Mouse (Mus musculus) C2C12 (cell line): ENCODE data around the gene Ube2q2. TPM values are rescaled to one million over a fixed set of nuclear protein-coding genes. Genes with fewer than 3 reads are reported as not detected.

ENCODE experiments used
- H3K27me3 ChIP-seq: one replicate; pipeline ENCODE4 v1.6.1; 2011; ENCODE audit not compliant: control insufficient read depth, insufficient read depth, insufficient read length
- H3K36me3 ChIP-seq: one replicate; pipeline ENCODE4 v1.6.1; 2011; ENCODE audit not compliant: control insufficient read depth, insufficient read depth
- H3K4me3 ChIP-seq: one replicate; pipeline ENCODE4 v1.5.1; 2011; ENCODE audit warnings: mild to moderate bottlenecking, control low read depth; ENCODE audit not compliant: poor library complexity, insufficient read depth, severe bottlenecking
- H3K79me2 ChIP-seq: one replicate; pipeline ENCODE4 v1.6.1; 2011; ENCODE audit not compliant: control insufficient read depth, insufficient read depth
- H3K79me3 ChIP-seq: one replicate; pipeline ENCODE4 v1.6.1; 2011; ENCODE audit warnings: low read depth, control low read depth
- H3ac ChIP-seq: one replicate; pipeline ENCODE3; 2011; ENCODE audit warnings: low read depth; ENCODE audit not compliant: control insufficient read depth, insufficient read length
- CEBPB ChIP-seq: IDR thresholded peaks from one replicate; pipeline ENCODE4 v1.6.1; 2011; ENCODE audit warnings: low read depth, mild to moderate bottlenecking, control low read depth, moderate library complexity
- CTCF ChIP-seq: IDR thresholded peaks from one replicate; pipeline ENCODE4 v1.5.1; 2011; ENCODE audit not compliant: control insufficient read depth, insufficient read depth, insufficient read length
- FOSL1 ChIP-seq: IDR thresholded peaks from one replicate; pipeline ENCODE4 v1.8.0; 2011; ENCODE audit warnings: mild to moderate bottlenecking, low read length; ENCODE audit not compliant: poor library complexity, insufficient read depth, severe bottlenecking
- MAX ChIP-seq: IDR thresholded peaks from one replicate; pipeline ENCODE4 v1.6.1; 2011; ENCODE audit warnings: mild to moderate bottlenecking, control low read depth
- MYOD1 ChIP-seq: IDR thresholded peaks from one replicate; pipeline ENCODE4 v1.6.1; 2011; ENCODE audit warnings: low read depth; ENCODE audit not compliant: control insufficient read depth, insufficient read length
- MYOG ChIP-seq: IDR thresholded peaks from one replicate; pipeline ENCODE4 v1.6.1; 2011; ENCODE audit not compliant: control insufficient read depth, insufficient read length; ENCODE audit errors: extremely low read depth
- USF1 ChIP-seq: IDR thresholded peaks from one replicate; pipeline ENCODE4 v1.6.1; 2011; ENCODE audit warnings: low read depth, mild to moderate bottlenecking, control low read depth, moderate library complexity
- polyA plus RNA-seq: library from polyadenylated mRNA; unstranded; fragments of >200 nt; fragmentation: generic; extraction: Trizol; gene quantifications from one replicate; pipeline ENCODE4 v1.2.1, GENCODE M21; 2012; ENCODE audit warnings: missing spikeins

Gene Ube2q2
- polyA plus RNA-seq, 1 experiment = 6.3 TPM

GRCm38 (mm10) chr9:55136576-55136975 lies 12.1 kb upstream of the Ube2q2 start:
- Histone ChIP-seq H3K79me2 (no peaks in the 10 kb centered on the region), H3K36me3 (no peaks in the 10 kb centered on the region), H3K79me3 (no peaks in the 10 kb centered on the region), H3ac (no peak overlapping the region), H3K27me3 (no peaks in the 10 kb centered on the region), H3K4me3 (no peak overlapping the region)
- TF ChIP-seq MYOG (no peak), MYOD1 (no peak), MAX (no peak), CEBPB (no peak), CTCF (no peak), FOSL1 (no peak), USF1 (no peak)

- no peaks in the 10 kb centered on the region for H3K79me3 ChIP-seq
- TF ChIP-seq CEBPB = no peak
Measured at GRCm38 (mm10) chr9:55137112-55137511, 11.5 kb upstream of the Ube2q2 start.

GRCm38 (mm10) chr9:55139958-55140357 lies 8.7 kb upstream of the Ube2q2 start:
- no peaks in the 10 kb centered on the region for H3K27me3 ChIP-seq
- H3K79me3 ChIP-seq = no peaks in the 10 kb centered on the region
- no peak overlapping the region for H3ac ChIP-seq
- H3K36me3 ChIP-seq = no peaks in the 10 kb centered on the region
- H3K79me2 ChIP-seq = no peaks in the 10 kb centered on the region
- H3K4me3 ChIP-seq = no peak overlapping the region
- TF ChIP-seq CEBPB = no peak
- TF ChIP-seq MYOG = no peak
- TF ChIP-seq MAX = no peak
- TF ChIP-seq USF1 = no peak
- TF ChIP-seq MYOD1 = no peak
- no peak for TF ChIP-seq CTCF

More at GRCm38 (mm10) chr9:55137112-55137511, 11.5 kb upstream of the Ube2q2 start:
- Histone ChIP-seq H3K4me3 (no peak overlapping the region), H3K79me2 (no peaks in the 10 kb centered on the region), H3ac (no peak overlapping the region), H3K27me3 (no peaks in the 10 kb centered on the region), H3K36me3 (no peaks in the 10 kb centered on the region)

GRCm38 (mm10) chr9:55149499-55150278 lies 1.0 kb downstream of the Ube2q2 start:
- H3K27me3 ChIP-seq = no peaks in the 10 kb centered on the region
- TF ChIP-seq MYOG (no peak), MAX (no peak), USF1 (no peak)
- peaks cover 4% of the 10 kb centered on the region for H3K36me3 ChIP-seq
- peaks cover 49% of the 10 kb centered on the region for H3K79me2 ChIP-seq
- H3ac ChIP-seq = peak overlapping the region; percentile 80
- peak overlapping the region; percentile 80 for H3K4me3 ChIP-seq
- H3K79me3 ChIP-seq = peaks cover 38% of the 10 kb centered on the region

GRCm38 (mm10) chr9:55150279-55150726 lies 1.6 kb downstream of the Ube2q2 start:
- Histone ChIP-seq H3ac (peak overlapping the region; percentile 80), H3K4me3 (peak overlapping the region; percentile 80), H3K36me3 (peaks cover 4% of the 10 kb centered on the region), H3K27me3 (no peaks in the 10 kb centered on the region), H3K79me3 (peaks cover 38% of the 10 kb centered on the region), H3K79me2 (peaks cover 55% of the 10 kb centered on the region)
- TF ChIP-seq MYOG (no peak), MAX (no peak), CEBPB (no peak), MYOD1 (no peak), CTCF (no peak), FOSL1 (no peak), USF1 (no peak)

GRCm38 (mm10) chr9:55151096-55151495 lies 2.4 kb downstream of the Ube2q2 start:
- Histone ChIP-seq H3K27me3 (no peaks in the 10 kb centered on the region), H3K79me3 (peaks cover 45% of the 10 kb centered on the region), H3K79me2 (peaks cover 63% of the 10 kb centered on the region), H3K4me3 (no peak overlapping the region), H3K36me3 (peaks cover 4% of the 10 kb centered on the region), H3ac (no peak overlapping the region)
- no peak for TF ChIP-seq MYOG
- TF ChIP-seq FOSL1 = no peak
- TF ChIP-seq MYOD1 = no peak
- TF ChIP-seq CTCF = no peak
- TF ChIP-seq MAX = no peak
- no peak for TF ChIP-seq CEBPB
- no peak for TF ChIP-seq USF1
